Mouse (Mus musculus) hindbrain, embryonic 12.5 days (tissue): ENCODE results near the gene Ydjc. TPM values are rescaled to one million over a fixed set of nuclear protein-coding genes. Genes with fewer than 3 reads are reported as not detected.
"Not testable (repeated sequence)": the region's sequence is repeated elsewhere in the genome, so short reads cannot be mapped to it uniquely, and the experiment has no call there.

ENCODE experiments used
- ATAC-seq: fragments of 200-750 bp; cut with Nextera tagmentation; 2 replicates; pipeline ENCODE4 v1.8.0; 2017; ENCODE audit warnings: moderate TSS enrichment; ENCODE audit not compliant: low FRiP score
- H3K27ac ChIP-seq: fragments of 300-500 bp; sonication (generic); 2 replicates; pipeline ENCODE4 v1.5.1; 2016; ENCODE audit warnings: mild to moderate bottlenecking
- H3K27me3 ChIP-seq: fragments of 300-500 bp; sonication (generic); 2 replicates; pipeline ENCODE4 v1.6.1; 2016; ENCODE audit warnings: mild to moderate bottlenecking
- H3K36me3 ChIP-seq: fragments of 300-500 bp; sonication (generic); 2 replicates; pipeline ENCODE4 v1.6.1; 2016; ENCODE audit warnings: mild to moderate bottlenecking
- H3K4me1 ChIP-seq: fragments of 300-500 bp; sonication (generic); 2 replicates; pipeline ENCODE4 v1.6.1; 2016
- H3K4me2 ChIP-seq: fragments of 300-500 bp; sonication (generic); replicated peaks from 2 replicates; pipeline ENCODE4 v1.6.1; 2016; ENCODE audit warnings: mild to moderate bottlenecking
- H3K4me3 ChIP-seq: fragments of 300-500 bp; sonication (generic); 2 replicates; pipeline ENCODE4 v1.5.1; 2016; ENCODE audit warnings: mild to moderate bottlenecking
- H3K9ac ChIP-seq: fragments of 300-500 bp; sonication (generic); 2 replicates; pipeline ENCODE4 v1.6.1; 2016; ENCODE audit warnings: mild to moderate bottlenecking, moderate library complexity
- H3K9me3 ChIP-seq: fragments of 300-500 bp; sonication (generic); replicated peaks from 2 replicates; pipeline ENCODE4 v1.6.1; 2016; ENCODE audit warnings: mild to moderate bottlenecking
- WGBS: fragments of 180-500 bp; shearing (Covaris S2); methylation state at CpG from one replicate; pipeline ENCODE4 v1.1.7; 2016; 5-methylcytosine and 5-hydroxymethylcytosine counted together
- polyA plus RNA-seq: library from polyadenylated mRNA; unstranded; fragments of >200 nt; fragmentation: Nextera tagmentation; extraction: Ambion mirVana; gene quantifications from 2 replicates; pipeline ENCODE4 v1.2.1, GENCODE M21; 2016

The Ydjc gene
- polyA plus RNA-seq, 1 experiment from 2014 or later, result 14.0 TPM

GRCm38 (mm10) chr16:17131191-17132088, 13.0 kb upstream of the Ydjc start:
- peak overlapping the region; percentile 85 for H3K27ac ChIP-seq
- H3K36me3 ChIP-seq, result no peaks in the 10 kb centered on the region
- peak overlapping the region; percentile 68 for H3K9ac ChIP-seq
- no peaks in the 10 kb centered on the region for H3K9me3 ChIP-seq
- H3K4me1 ChIP-seq, result peaks cover 18% of the 10 kb centered on the region
- peak; percentile 90 for ATAC-seq
- peak overlapping the region; percentile 66 for H3K4me3 ChIP-seq
- 4% methylated on average over 43 of the region's 43 CpGs for WGBS
- H3K27me3 ChIP-seq, result no peaks in the 10 kb centered on the region
- peak overlapping the region; percentile 99 for H3K4me2 ChIP-seq

- peaks cover 18% of the 10 kb centered on the region for H3K4me1 ChIP-seq
Measured at GRCm38 (mm10) chr16:17132089-17132905, 12.1 kb upstream of the Ydjc start, which contains the start of gene Sdf2l1. TSS of gene Sdf2l1 (minus strand) at chr16:17132383.

GRCm38 (mm10) chr16:17132906-17133200, 11.6 kb upstream of the Ydjc start:
- Histone ChIP-seq H3K4me3 (peak overlapping the region; percentile 66), H3K27ac (0 out of 2 replicates have a peak overlapping the region, but pooled peaks have one; percentile 12), H3K9me3 (no peaks in the 10 kb centered on the region), H3K9ac (peak overlapping the region; percentile 38), H3K27me3 (no peaks in the 10 kb centered on the region), H3K4me1 (peaks cover 18% of the 10 kb centered on the region), H3K4me2 (peak overlapping the region; percentile 99), H3K36me3 (no peaks in the 10 kb centered on the region)
- peak; percentile 23; the same call in 1 of the 2 replicates for ATAC-seq
- 41% methylated on average over 7 of the region's 7 CpGs for WGBS

More at GRCm38 (mm10) chr16:17132089-17132905, 12.1 kb upstream of the Ydjc start, which contains the start of gene Sdf2l1:
- Histone ChIP-seq H3K9ac (peak within 1 kb of the TSS; percentile 68), H3K4me3 (peak within 1 kb of the TSS; percentile 66), H3K4me2 (peak within 1 kb of the TSS; percentile 99), H3K9me3 (no peaks in the 10 kb centered on the region), H3K27me3 (no peaks in the 10 kb centered on the region), H3K27ac (peak within 1 kb of the TSS; percentile 85), H3K36me3 (no peaks in the 10 kb centered on the region)
- ATAC-seq, result peak; percentile 98
- WGBS, result under 1% methylated on average over 47 of the region's 47 CpGs

GRCm38 (mm10) chr16:17137355-17137754, 7.1 kb upstream of the Ydjc start:
- Histone ChIP-seq H3K9ac (no peak overlapping the region), H3K27ac (no peak overlapping the region), H3K9me3 (no peaks in the 10 kb centered on the region), H3K4me2 (no peak overlapping the region), H3K4me3 (no peak overlapping the region), H3K36me3 (no peaks in the 10 kb centered on the region), H3K4me1 (peaks cover 6% of the 10 kb centered on the region; the same call in 1 of the 2 replicates), H3K27me3 (no peaks in the 10 kb centered on the region)
- 86% methylated on average over 15 of the region's 15 CpGs for WGBS
- no peak for ATAC-seq

- peaks cover 12% of the 10 kb centered on the region for H3K4me1 ChIP-seq
- peak within 1 kb of the TSS; percentile 63 for H3K9ac ChIP-seq
- H3K36me3 ChIP-seq, result peaks cover 9% of the 10 kb centered on the region
- H3K4me3 ChIP-seq, result peak within 1 kb of the TSS; percentile 55
- H3K9me3 ChIP-seq, result no peaks in the 10 kb centered on the region
- H3K4me2 ChIP-seq, result peak within 1 kb of the TSS; percentile 93
- peak within 1 kb of the TSS; percentile 31; the same call in 1 of the 2 replicates for H3K27ac ChIP-seq
- peaks cover 12% of the 10 kb centered on the region for H3K27me3 ChIP-seq
- WGBS, result under 1% methylated on average over 34 of the region's 34 CpGs
- peak; percentile 84 for ATAC-seq
Measured at GRCm38 (mm10) chr16:17146772-17147235, 2.4 kb downstream of the Ydjc start, which contains the start of gene Ccdc116. TSS of gene Ccdc116 (minus strand) at chr16:17147229.

- Histone ChIP-seq H3K9ac (peak overlapping the region; percentile 63), H3K36me3 (peaks cover 16% of the 10 kb centered on the region), H3K4me2 (peak overlapping the region; percentile 93), H3K27me3 (peaks cover 12% of the 10 kb centered on the region), H3K4me3 (peak overlapping the region; percentile 55), H3K4me1 (peaks cover 12% of the 10 kb centered on the region), H3K9me3 (no peaks in the 10 kb centered on the region), H3K27ac (no peak overlapping the region)
- whole genome bisulfite sequencing, result under 1% methylated on average over 41 of the region's 41 CpGs
- ATAC-seq, result peak; percentile 46
Measured at GRCm38 (mm10) chr16:17147391-17147929, 3.0 kb downstream of the Ydjc start.

- Histone ChIP-seq H3K4me2 (peak overlapping the region; percentile 93), H3K4me1 (peaks cover 12% of the 10 kb centered on the region), H3K36me3 (peaks cover 21% of the 10 kb centered on the region), H3K27ac (no peak overlapping the region), H3K27me3 (peaks cover 12% of the 10 kb centered on the region), H3K9ac (peak overlapping the region; percentile 29; the same call in 1 of the 2 replicates), H3K4me3 (peak overlapping the region; percentile 55), H3K9me3 (no peaks in the 10 kb centered on the region)
- ATAC-seq, result 0 out of 2 replicates have a peak, but pooled peaks have one; percentile 14
- WGBS, result 6% methylated on average over 16 of the region's 16 CpGs
Measured at GRCm38 (mm10) chr16:17148084-17148483, 3.7 kb downstream of the Ydjc start.

- Histone ChIP-seq H3K27ac (no peak overlapping the region), H3K4me2 (no peak overlapping the region), H3K27me3 (peaks cover 12% of the 10 kb centered on the region), H3K9me3 (no peaks in the 10 kb centered on the region), H3K36me3 (peaks cover 43% of the 10 kb centered on the region), H3K4me3 (no peak overlapping the region), H3K9ac (no peak overlapping the region), H3K4me1 (peaks cover 12% of the 10 kb centered on the region)
- no peak for ATAC-seq
- WGBS, result 89% methylated on average over 7 of the region's 7 CpGs
Measured at GRCm38 (mm10) chr16:17150520-17151258, 6.3 kb downstream of the Ydjc start.

GRCm38 (mm10) chr16:17151874-17152273, 7.5 kb downstream of the Ydjc start:
- Histone ChIP-seq H3K27me3 (peaks cover 12% of the 10 kb centered on the region), H3K4me3 (no peak overlapping the region), H3K9ac (no peak overlapping the region), H3K9me3 (no peaks in the 10 kb centered on the region), H3K4me1 (peaks cover 12% of the 10 kb centered on the region), H3K27ac (no peak overlapping the region), H3K36me3 (peaks cover 44% of the 10 kb centered on the region), H3K4me2 (no peak overlapping the region)
- 96% methylated on average over 4 of the region's 4 CpGs for WGBS
- no peak for ATAC-seq

- no peaks in the 10 kb centered on the region for H3K27me3 ChIP-seq
- H3K27ac ChIP-seq, result no peak overlapping the region
- WGBS, result 92% methylated on average over 2 of the region's 2 CpGs
- H3K4me2 ChIP-seq, result no peak overlapping the region
- no peak overlapping the region for H3K9ac ChIP-seq
- no peak overlapping the region for H3K4me3 ChIP-seq
- H3K9me3 ChIP-seq, result no peaks in the 10 kb centered on the region
- no peaks in the 10 kb centered on the region for H3K4me1 ChIP-seq
- peaks cover 60% of the 10 kb centered on the region for H3K36me3 ChIP-seq
- ATAC-seq, result no peak
Measured at GRCm38 (mm10) chr16:17154346-17154745, 9.9 kb downstream of the Ydjc start.

- H3K27ac ChIP-seq, H3K4me3 ChIP-seq, H3K9ac ChIP-seq, H3K27me3 ChIP-seq, H3K4me2 ChIP-seq, H3K9me3 ChIP-seq, H3K4me1 ChIP-seq, ATAC-seq: not testable (repeated sequence)
- peaks cover 30% of the 10 kb centered on the region for H3K36me3 ChIP-seq
- 89% methylated on average over 1 of the region's 1 CpGs for WGBS
Measured at GRCm38 (mm10) chr16:17165478-17165877, 21.1 kb downstream of the Ydjc start.
